Mouse (Mus musculus) adrenal gland, adult 8-10 months (tissue): ENCODE data around the gene Tmem106a. TPM values are rescaled to one million over a fixed set of nuclear protein-coding genes. Genes with fewer than 3 reads are reported as not detected.
A peak's percentile ranks its signal among the peaks of the same experiment; 100 is the strongest.
"Not testable (repeated sequence)": the region's sequence is repeated elsewhere in the genome, so short reads cannot be mapped to it uniquely, and the experiment has no call there.

Experiments
- DNase-seq: peaks from one replicate; pipeline ENCODE4 v3.0.0; 2022
- total RNA-seq, 4 experiments: library from RNA; stranded (reverse); gene quantifications; 2 replicates each; pipeline ENCODE4 v1.2.4; 2022

Tmem106a gene
- total RNA-seq, 4 experiments from 2014 or later = 12.6 to 23.8 (median 18.7) TPM

GRCm38 (mm10) chr11:101602491-101602890 lies 20.4 kb downstream of the Tmem106a start:
- DNase-seq = no peak

DNA sequence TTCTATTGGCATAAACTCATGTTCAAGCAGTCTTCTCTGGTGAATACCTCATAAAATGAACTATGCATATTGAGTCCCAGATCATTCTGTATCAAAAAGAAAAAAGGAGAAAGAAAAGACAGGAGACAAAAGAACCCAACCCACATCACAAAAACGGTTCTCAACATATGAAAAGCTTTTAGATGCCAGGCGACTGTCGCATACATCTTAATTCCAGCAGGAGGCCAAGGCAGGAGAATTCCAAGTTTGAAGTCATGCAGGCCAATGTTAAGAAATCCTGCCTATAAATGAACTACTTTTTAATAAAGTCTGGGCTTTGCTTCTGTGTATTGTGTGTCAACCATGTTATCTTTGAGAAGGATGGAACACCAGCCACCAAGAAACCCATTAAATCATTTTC lies 22.1 kb downstream of the Tmem106a start:
- DNase-seq = no peak

GRCm38 (mm10) chr11:101604531-101605453 lies 22.8 kb downstream of the Tmem106a start:
- peak; percentile 71 for DNase-seq

DNA sequence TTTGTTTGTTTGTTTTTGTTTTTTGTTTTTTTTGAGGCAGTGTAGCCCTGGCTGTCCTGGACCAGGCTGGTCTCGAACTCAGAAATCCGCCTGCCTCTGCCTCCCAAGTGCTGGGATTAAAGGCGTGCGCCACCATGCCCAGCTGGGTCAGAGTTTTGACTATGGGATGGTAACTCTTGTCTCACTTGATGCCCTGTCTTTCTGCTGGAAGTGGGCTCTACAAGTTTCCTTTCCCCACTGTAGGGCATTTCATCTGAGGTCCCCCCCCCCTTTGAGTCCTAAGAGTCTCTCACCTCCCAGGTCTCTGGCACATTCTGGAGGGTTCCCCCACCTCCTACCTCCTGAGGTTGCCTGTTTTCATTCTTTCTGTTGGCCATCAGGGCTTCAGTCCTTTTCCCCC lies 25.1 kb downstream of the Tmem106a start:
- not testable (repeated sequence) for DNase-seq

- no peak for DNase-seq
Observed at GRCm38 (mm10) chr11:101610445-101610844, 28.4 kb downstream of the Tmem106a start.

DNA sequence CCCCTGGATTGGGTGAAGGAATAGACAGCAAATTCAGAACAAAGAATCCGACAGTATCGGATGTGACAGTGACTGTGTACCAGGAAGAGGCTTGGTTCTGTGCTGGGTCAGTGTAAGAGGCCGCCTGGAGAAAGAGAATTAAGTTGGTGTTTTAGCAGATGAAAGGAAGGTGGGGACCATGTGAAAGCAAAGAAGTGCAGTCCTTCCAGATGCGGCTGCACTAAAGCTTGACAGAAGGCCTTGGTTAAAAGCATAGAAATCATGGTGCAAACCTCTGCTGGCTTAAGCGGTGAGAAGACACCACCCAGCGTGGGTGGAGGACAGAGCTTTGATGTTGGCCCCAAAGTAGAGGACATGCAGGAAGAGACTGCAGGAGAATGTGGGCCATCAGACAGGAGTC lies 31.6 kb downstream of the Tmem106a start:
- no peak for DNase-seq

GRCm38 (mm10) chr11:101614116-101614515 lies 32.1 kb downstream of the Tmem106a start:
- DNase-seq = no peak

GRCm38 (mm10) chr11:101615380-101615779 lies 33.3 kb downstream of the Tmem106a start:
- DNase-seq = no peak

GRCm38 (mm10) chr11:101616104-101616503 lies 34.1 kb downstream of the Tmem106a start:
- DNase-seq = no peak

- DNase-seq = no peak
Observed at GRCm38 (mm10) chr11:101616948-101617767, 35.1 kb downstream of the Tmem106a start.

- DNase-seq = peak; percentile 29
Observed at GRCm38 (mm10) chr11:101617849-101618248, 35.8 kb downstream of the Tmem106a start.

- DNase-seq = peak; percentile 37
Observed at GRCm38 (mm10) chr11:101618596-101618995, 36.6 kb downstream of the Tmem106a start.

DNA sequence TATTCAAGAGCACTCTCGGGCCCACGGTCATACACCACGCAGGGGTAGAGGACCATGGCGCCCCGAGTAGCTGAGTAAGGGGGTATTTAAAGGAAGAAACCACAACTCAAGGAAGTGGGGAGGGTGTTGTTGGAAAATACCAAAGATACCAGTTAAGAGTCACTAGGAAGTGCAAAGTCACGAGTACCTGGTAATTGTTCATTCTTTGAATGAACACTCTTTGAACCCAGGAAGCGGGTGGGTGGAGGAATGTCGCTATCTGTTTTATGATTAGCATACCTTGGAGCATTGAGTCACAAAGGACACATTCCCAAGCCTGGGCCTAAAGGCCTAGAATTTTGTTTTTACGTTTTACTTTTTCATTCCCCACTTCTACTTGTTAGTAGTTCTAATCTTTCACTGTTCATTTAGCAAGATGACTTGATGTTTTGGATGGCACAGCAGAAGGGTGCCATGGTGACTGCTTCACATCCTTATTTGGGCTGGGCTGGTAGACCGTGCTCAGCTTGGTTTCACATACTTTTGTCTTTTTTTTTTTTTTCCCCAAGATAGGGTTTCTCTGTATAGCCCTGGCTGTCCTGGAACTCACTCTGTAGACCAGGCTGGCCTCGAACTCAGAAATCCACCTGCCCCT lies 38.1 kb downstream of the Tmem106a start:
- DNase-seq = not testable (repeated sequence)

- peak; percentile 24 for DNase-seq
Observed at GRCm38 (mm10) chr11:101626649-101626994, 44.6 kb downstream of the Tmem106a start.

DNA sequence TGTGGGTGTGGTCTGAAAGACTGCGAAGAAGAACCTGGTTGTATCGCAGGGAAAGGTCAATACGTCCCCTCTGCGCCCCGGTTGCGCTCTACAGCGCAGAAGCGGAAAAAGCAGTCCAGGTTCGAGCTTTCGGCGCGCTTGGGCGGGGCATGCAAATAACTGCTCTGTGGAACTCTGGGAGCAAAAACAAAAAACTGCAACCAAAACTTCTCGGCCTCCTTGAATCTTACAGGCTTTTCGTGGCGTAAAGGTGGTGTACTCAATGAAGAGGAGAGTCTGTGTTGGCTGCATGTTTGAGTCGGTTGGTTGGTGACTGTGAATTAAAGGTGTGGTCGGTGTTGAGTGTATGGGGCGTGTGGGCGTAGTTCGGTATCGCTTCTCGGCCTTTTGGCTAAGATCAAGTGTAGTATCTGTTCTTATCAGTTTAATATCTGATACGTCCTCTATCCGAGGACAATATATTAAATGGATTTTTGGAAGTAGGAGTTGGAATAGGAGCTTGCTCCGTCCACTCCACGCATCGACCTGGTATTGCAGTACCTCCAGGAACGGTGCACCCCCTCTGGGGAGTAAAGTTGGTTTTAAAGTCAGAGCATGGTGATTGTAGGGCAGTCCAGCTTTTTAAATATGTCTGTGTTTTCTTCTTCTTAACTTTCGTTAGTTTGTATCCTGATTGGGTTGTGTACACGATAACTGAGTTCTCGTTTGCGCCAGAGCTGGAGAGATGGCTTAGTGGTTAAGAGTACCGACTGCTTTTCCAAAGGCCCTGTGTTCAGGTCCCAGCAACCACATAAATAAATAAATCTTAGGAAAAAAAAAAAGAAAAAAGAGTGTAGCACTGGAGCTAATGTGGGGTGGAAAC lies 45.2 kb downstream of the Tmem106a start, which contains the start of gene Rdm1:
Gene Rdm1, plus strand, starts transcription at position 201 of the 862 bp plus-strand sequence.
- peak; percentile 80 for DNase-seq

DNA sequence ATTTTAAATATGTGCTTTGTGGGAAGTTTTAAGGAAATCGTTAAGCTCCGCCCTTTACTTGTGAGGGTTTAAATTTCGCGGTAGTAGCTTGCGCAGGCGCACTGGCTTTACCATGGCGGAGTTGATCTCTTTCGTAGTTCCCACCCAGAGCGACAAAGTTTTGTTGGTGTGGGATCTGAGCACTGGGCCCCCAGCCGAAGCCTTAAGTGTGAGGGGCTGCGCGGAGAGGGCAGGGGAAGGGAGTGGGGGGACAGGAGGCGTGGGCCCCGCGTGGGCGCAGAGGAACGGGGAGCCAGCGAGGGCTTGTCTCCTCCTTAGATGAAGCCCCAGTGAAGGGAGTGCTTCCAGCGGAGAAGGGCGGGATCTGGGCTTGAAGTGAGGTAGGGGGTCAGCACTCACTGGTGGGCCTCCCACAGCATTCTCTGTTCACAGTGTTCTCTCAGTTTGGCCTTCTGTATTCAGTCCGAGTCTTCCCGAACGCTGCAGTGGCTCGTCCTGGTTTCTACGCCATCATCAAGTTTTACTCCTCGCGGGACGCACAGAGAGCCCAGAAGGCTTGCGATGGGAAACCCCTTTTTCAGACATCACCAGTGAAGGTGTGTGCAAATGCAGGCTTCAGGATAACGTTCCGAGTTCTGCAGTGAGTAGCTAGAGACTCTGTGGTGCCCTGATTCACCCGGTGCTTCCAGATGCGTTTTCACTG lies 46.0 kb downstream of the Tmem106a start:
- peak; percentile 78 for DNase-seq

DNA sequence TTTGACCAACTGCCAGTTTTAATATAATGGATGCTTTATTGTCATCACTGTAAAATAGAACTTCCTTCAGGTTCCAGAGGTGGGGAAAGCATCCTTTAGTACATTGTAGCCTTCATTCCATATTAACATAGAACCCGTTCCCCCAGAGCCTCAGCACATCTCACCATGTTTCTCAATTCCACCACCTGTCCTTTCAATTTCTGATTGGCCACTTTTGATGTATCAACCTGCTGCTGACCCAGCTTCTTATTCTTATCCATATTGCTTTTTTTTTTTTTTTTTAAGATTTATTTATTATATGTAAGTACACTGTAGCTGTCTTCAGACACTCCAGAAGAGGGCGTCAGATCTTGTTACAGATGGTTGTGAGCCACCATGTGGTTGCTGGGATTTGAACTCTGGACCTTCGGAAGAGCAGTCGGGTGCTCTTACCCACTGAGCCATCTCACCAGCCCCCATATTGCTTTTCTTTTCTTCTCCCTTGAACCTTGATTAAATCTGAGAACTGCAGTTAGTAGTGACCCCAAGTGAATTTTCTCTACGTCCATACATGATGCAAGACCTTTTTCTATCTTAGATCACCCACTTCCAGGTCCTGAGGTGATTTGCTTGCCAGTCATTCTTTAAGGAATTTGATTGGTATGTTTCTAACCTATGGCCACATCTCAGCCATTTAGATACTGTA lies 46.8 kb downstream of the Tmem106a start:
- DNase-seq = not testable (repeated sequence)

GRCm38 (mm10) chr11:101635660-101636059 lies 53.6 kb downstream of the Tmem106a start:
- DNase-seq = no peak

- no peak for DNase-seq
Observed at GRCm38 (mm10) chr11:101639761-101640160, 57.7 kb downstream of the Tmem106a start.
